Comparison of ENCODE assay signal across 8 mouse cellular contexts in the genomic region with DNA sequence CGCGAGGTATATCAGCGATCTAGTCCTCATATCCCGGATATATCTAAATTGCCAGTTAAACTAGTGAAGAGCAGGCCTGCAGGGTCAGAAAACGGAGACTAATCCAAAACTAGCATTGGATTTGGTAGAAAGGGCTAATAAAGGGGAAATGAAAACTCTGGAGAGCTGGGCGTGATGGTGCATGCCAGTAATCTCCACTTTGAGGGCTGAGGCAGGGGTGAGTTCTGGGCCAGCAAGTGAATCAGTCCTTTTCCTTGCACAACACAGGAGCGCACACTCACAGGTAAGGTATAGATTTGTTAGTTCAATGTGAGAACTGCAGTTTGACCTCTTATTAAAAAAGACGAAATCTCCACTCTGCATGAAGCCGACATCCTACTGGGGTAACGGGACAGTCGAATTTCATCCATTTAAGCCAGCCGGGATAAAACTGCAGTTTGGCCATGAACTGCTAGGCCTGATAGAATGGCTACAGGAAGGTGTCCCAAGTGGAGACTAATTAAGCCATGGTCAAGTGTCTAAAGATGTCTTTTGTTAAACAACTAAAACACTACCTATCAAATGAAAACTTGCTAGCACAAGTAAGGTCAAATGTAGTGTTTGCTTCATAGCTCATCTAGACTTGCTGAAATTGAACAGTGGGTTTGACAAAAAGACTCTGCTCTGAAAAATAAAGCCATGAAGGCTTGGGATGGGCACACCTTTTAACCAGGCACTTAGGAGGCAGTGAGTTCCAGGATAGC. TPM values are rescaled to one million over a fixed set of nuclear protein-coding genes. Genes with fewer than 3 reads are reported as not detected.
DNase-seq lines count a peak whose midpoint lies in the region; ATAC-seq and TF ChIP-seq lines count a peak whose summit lies in the region.

No protein-coding gene starts in this region.

- H3K27me3 ChIP-seq in heart, embryonic 10.5 days (ENCODE audit: insufficient read depth, poor library complexity, severe bottlenecking) = no peaks in the 10 kb centered on the region
- H3K27me3 ChIP-seq in C2C12 (ENCODE audit: control insufficient read depth, insufficient read depth, insufficient read length) = no peaks in the 10 kb centered on the region
- no peaks in the 10 kb centered on the region for H3K27me3 ChIP-seq in forebrain, postnatal 0 days (ENCODE audit: insufficient read depth, low read length)
- no peaks in the 10 kb centered on the region for H3K27me3 ChIP-seq in limb, embryonic 11.5 days (ENCODE audit: control insufficient read depth, insufficient read depth, low read length)
- no peaks in the 10 kb centered on the region for H3K27me3 ChIP-seq in midbrain, embryonic 12.5 days

- H3K36me3 ChIP-seq in heart, embryonic 10.5 days = peaks cover 41% of the 10 kb centered on the region
- peaks cover 48% of the 10 kb centered on the region for H3K36me3 ChIP-seq in C2C12 (ENCODE audit: control insufficient read depth, insufficient read depth)
- H3K36me3 ChIP-seq in forebrain, postnatal 0 days (ENCODE audit: insufficient read depth) = peaks cover 30% of the 10 kb centered on the region
- H3K36me3 ChIP-seq in limb, embryonic 11.5 days (ENCODE audit: control insufficient read depth, insufficient read depth, low read length) = peaks cover 11% of the 10 kb centered on the region; the same call in 1 of the 2 replicates
- peaks cover 37% of the 10 kb centered on the region for H3K36me3 ChIP-seq in midbrain, embryonic 12.5 days

- H3K9ac ChIP-seq in forebrain, postnatal 0 days = peak overlapping the region; percentile 98
- peak overlapping the region; percentile 97 for H3K9ac ChIP-seq in limb, embryonic 11.5 days (ENCODE audit: low read length)
- peak overlapping the region; percentile 83 for H3K9ac ChIP-seq in midbrain, embryonic 12.5 days (replicated peaks)

- intact Hi-C loops in heart, postnatal 25 days (cut with DNase I) = loop anchor here (1.0 to 2.0 kb wide), 2 partner anchors 17 to 49 kb away; no protein-coding TSS in a partner anchor

- H3K9me3 ChIP-seq in heart, embryonic 10.5 days = no peaks in the 10 kb centered on the region
- H3K9me3 ChIP-seq in forebrain, postnatal 0 days (ENCODE audit: low read length) = no peaks in the 10 kb centered on the region
- no peaks in the 10 kb centered on the region for H3K9me3 ChIP-seq in limb, embryonic 11.5 days (ENCODE audit: control insufficient read depth, low read length)
- H3K9me3 ChIP-seq in midbrain, embryonic 12.5 days = no peaks in the 10 kb centered on the region

- peak; percentile 83 for DNase-seq in heart, embryonic 10.5 days (ENCODE audit: low spot score)
- no peak for DNase-seq in heart, postnatal 25 days (ENCODE audit: low spot score)
- DNase-seq in adrenal gland, postnatal 25 days = peak; percentile 19
- DNase-seq in forebrain, postnatal 0 days = no peak
- DNase-seq in limb, embryonic 11.5 days (ENCODE audit: low spot score) = peak; percentile 68
- DNase-seq in ovary, adult 18-20 months (ENCODE audit: low spot score) = no peak

- peak overlapping the region; percentile 52 for H3ac ChIP-seq in C2C12 (ENCODE audit: control insufficient read depth, insufficient read length, low read depth)

- H3K4me2 ChIP-seq in forebrain, postnatal 0 days (ENCODE audit: low read depth) = peak overlapping the region; percentile 54
- H3K4me2 ChIP-seq in limb, embryonic 11.5 days (ENCODE audit: low read depth, severe bottlenecking) = peak overlapping the region; percentile 57
- peak overlapping the region; percentile 83 for H3K4me2 ChIP-seq in midbrain, embryonic 12.5 days (replicated peaks)

- H3K79me3 ChIP-seq in C2C12 (ENCODE audit: low read depth) = peaks cover 7% of the 10 kb centered on the region

- TF ChIP-seq CTCF in C2C12 (IDR thresholded peaks at IDR 0.05; ENCODE audit: control insufficient read depth, insufficient read depth, insufficient read length) = no peak
- no peak for TF ChIP-seq CTCF in forebrain, postnatal 0 days (IDR thresholded peaks at IDR 0.05; ENCODE audit: low read depth)

- ATAC-seq in forebrain, postnatal 0 days = peak; percentile 10
- ATAC-seq in limb, embryonic 11.5 days (ENCODE audit: insufficient number of reproducible peaks, low FRiP score, low TSS enrichment, low read depth) = peak; percentile 18; the same call in 1 of the 2 replicates
- ATAC-seq in midbrain, embryonic 12.5 days (ENCODE audit: low FRiP score, low read depth) = peak; percentile 20

- peak overlapping the region; percentile 99 for H3K27ac ChIP-seq in heart, embryonic 10.5 days
- H3K27ac ChIP-seq in forebrain, postnatal 0 days (ENCODE audit: low read depth, low read length) = peak overlapping the region; percentile 100
- H3K27ac ChIP-seq in limb, embryonic 11.5 days (replicated peaks; ENCODE audit: low read depth, low read length) = peak overlapping the region; percentile 99
- H3K27ac ChIP-seq in midbrain, embryonic 12.5 days (replicated peaks) = peak overlapping the region; percentile 100

- H3K79me2 ChIP-seq in C2C12 (ENCODE audit: control insufficient read depth, insufficient read depth) = peaks cover 49% of the 10 kb centered on the region

- 3% methylated on average over 12 of the region's 12 CpGs for WGBS in heart, embryonic 10.5 days
- under 1% methylated on average over 12 of the region's 12 CpGs for WGBS in forebrain, postnatal 0 days
- WGBS in limb, embryonic 11.5 days = 5% methylated on average over 12 of the region's 12 CpGs
- under 1% methylated on average over 12 of the region's 12 CpGs for WGBS in midbrain, embryonic 12.5 days

- H3K4me3 ChIP-seq in heart, embryonic 10.5 days = peak overlapping the region; percentile 71
- peak overlapping the region; percentile 42 for H3K4me3 ChIP-seq in C2C12 (ENCODE audit: insufficient read depth, poor library complexity, severe bottlenecking)
- peak overlapping the region; percentile 62 for H3K4me3 ChIP-seq in forebrain, postnatal 0 days (ENCODE audit: low read depth, low read length)
- H3K4me3 ChIP-seq in limb, embryonic 11.5 days (ENCODE audit: low read depth, low read length) = peak overlapping the region; percentile 45
- peak overlapping the region; percentile 55 for H3K4me3 ChIP-seq in midbrain, embryonic 12.5 days

- H3K4me1 ChIP-seq in heart, embryonic 10.5 days = peaks cover 11% of the 10 kb centered on the region; the same call in 1 of the 2 replicates
- H3K4me1 ChIP-seq in forebrain, postnatal 0 days (ENCODE audit: insufficient read depth) = peaks cover 22% of the 10 kb centered on the region
- H3K4me1 ChIP-seq in limb, embryonic 11.5 days (ENCODE audit: control insufficient read depth, insufficient read depth, low read length) = peaks cover 7% of the 10 kb centered on the region; the same call in 1 of the 2 replicates
- peaks cover 22% of the 10 kb centered on the region for H3K4me1 ChIP-seq in midbrain, embryonic 12.5 days

TF ChIP-seq in C2C12, 6 proteins besides CTCF, POLR2A, EP300 and RAD21:
- TF ChIP-seq CEBPB (IDR thresholded peaks at IDR 0.05; ENCODE audit: low read depth) (no peak), USF1 (IDR thresholded peaks at IDR 0.05; ENCODE audit: low read depth) (no peak), MAX (IDR thresholded peaks at IDR 0.05) (no peak), FOSL1 (IDR thresholded peaks at IDR 0.05; ENCODE audit: insufficient read depth, low read length, poor library complexity, severe bottlenecking) (no peak), MYOG (IDR thresholded peaks at IDR 0.05; ENCODE audit: control insufficient read depth, extremely low read depth, insufficient read length) (no peak), MYOD1 (IDR thresholded peaks at IDR 0.05; ENCODE audit: control insufficient read depth, insufficient read length, low read depth) (no peak)

RNA-seq across cellular contexts. Expression of a gene that starts 0.5 kb away (rescaled TPM):
- 112 and 129 TPM in 2 replicates for polyA plus RNA-seq in heart, embryonic 10.5 days (2016; fragmentation: Nextera tagmentation; extraction: Ambion mirVana)
- 100 to 1,000 TPM; 103 to 125 TPM for total RNA-seq in heart, postnatal 25 days (2021)
- 40.8 TPM for polyA plus RNA-seq in C2C12 (2012; fragmentation: generic; extraction: Trizol)
- total RNA-seq in adrenal gland, postnatal 25 days (2021) = 115 and 123 TPM in 2 replicates
- 46.3 and 54.9 TPM in 2 replicates for total RNA-seq in forebrain, postnatal 0 days (2014; rRNA removed)
- 111 and 144 TPM in 2 replicates for polyA plus RNA-seq in forebrain, postnatal 0 days (2015; fragmentation: Nextera tagmentation; extraction: Ambion mirVana)
- 106 and 110 TPM in 2 replicates for polyA plus RNA-seq in limb, embryonic 11.5 days (2014; fragmentation: Nextera tagmentation; extraction: Ambion mirVana)
- 138 and 160 TPM in 2 replicates for polyA plus RNA-seq in midbrain, embryonic 12.5 days (2016; fragmentation: Nextera tagmentation; extraction: Ambion mirVana)

RNA-seq across cellular contexts. Expression of a gene that starts 18.1 kb away (rescaled TPM):
- 296 and 533 TPM in 2 replicates for polyA plus RNA-seq in heart, embryonic 10.5 days (2016; fragmentation: Nextera tagmentation; extraction: Ambion mirVana)
- total RNA-seq in heart, postnatal 25 days (2021) = 100 to 1,000 TPM; 158 to 184 TPM
- polyA plus RNA-seq in C2C12 (2012; fragmentation: generic; extraction: Trizol) = 169 TPM
- 446 and 468 TPM in 2 replicates for total RNA-seq in adrenal gland, postnatal 25 days (2021)
- total RNA-seq in forebrain, postnatal 0 days (2014; rRNA removed) = 245 and 299 TPM in 2 replicates
- 187 and 229 TPM in 2 replicates for polyA plus RNA-seq in forebrain, postnatal 0 days (2015; fragmentation: Nextera tagmentation; extraction: Ambion mirVana)
- polyA plus RNA-seq in limb, embryonic 11.5 days (2014; fragmentation: Nextera tagmentation; extraction: Ambion mirVana) = 842 and 961 TPM in 2 replicates
- polyA plus RNA-seq in midbrain, embryonic 12.5 days (2016; fragmentation: Nextera tagmentation; extraction: Ambion mirVana) = 896 and 987 TPM in 2 replicates

Comparison
In these comparisons a context has a peak if more than half of its experiments do, and no peak if none do; other contexts are left out.
1. DNase-seq: peak in heart, embryonic 10.5 days (single experiment), adrenal gland, postnatal 25 days (single experiment) and limb, embryonic 11.5 days (single experiment); none in heart, postnatal 25 days (single experiment), forebrain, postnatal 0 days (single experiment) and ovary, adult 18-20 months (single experiment).
2. Peak in every context shown above with its lines, with median percentiles within 50 percentile points of each other: H3K27ac ChIP-seq, H3K4me3 ChIP-seq, ATAC-seq, H3K4me2 ChIP-seq and H3K9ac ChIP-seq.